Mouse (Mus musculus) stomach, postnatal 0 days (tissue): ENCODE results near the gene Ctsa. TPM values are rescaled to one million over a fixed set of nuclear protein-coding genes. Genes with fewer than 3 reads are reported as not detected.
"Not testable (repeated sequence)": the region's sequence is repeated elsewhere in the genome, so short reads cannot be mapped to it uniquely, and the experiment has no call there.

Experiments
- ATAC-seq: fragments of 200-750 bp; cut with Nextera tagmentation; 2 replicates; pipeline ENCODE4 v1.8.0; 2017; ENCODE audit not compliant: low FRiP score, low TSS enrichment
- DNase-seq: peaks from one replicate; pipeline ENCODE4 v3.0.0-alpha.2; 2016; ENCODE audit warnings: low spot score
- H3K27ac ChIP-seq: fragments of 300-500 bp; sonication (generic); replicated peaks from 2 replicates; pipeline ENCODE4 v1.5.1; 2014; ENCODE audit warnings: mild to moderate bottlenecking, control low read depth
- H3K27me3 ChIP-seq: fragments of 300-500 bp; sonication (generic); 2 replicates; pipeline ENCODE4 v1.6.1; 2014; ENCODE audit warnings: low read length; ENCODE audit not compliant: control insufficient read depth, insufficient read depth
- H3K36me3 ChIP-seq: fragments of 300-500 bp; sonication (generic); 2 replicates; pipeline ENCODE4 v1.6.1; 2014; ENCODE audit warnings: low read length, mixed read lengths; ENCODE audit not compliant: control insufficient read depth, insufficient read depth
- H3K4me1 ChIP-seq: fragments of 300-500 bp; sonication (generic); replicated peaks from 2 replicates; pipeline ENCODE4 v1.6.1; 2014; ENCODE audit warnings: antibody characterized with exemption; ENCODE audit not compliant: control insufficient read depth, insufficient read depth
- H3K4me2 ChIP-seq: fragments of 300-500 bp; sonication (generic); replicated peaks from 2 replicates; pipeline ENCODE4 v1.6.1; 2014; ENCODE audit warnings: low read depth, mild to moderate bottlenecking, control low read depth, moderate library complexity
- H3K4me3 ChIP-seq: fragments of 300-500 bp; sonication (generic); 2 replicates; pipeline ENCODE4 v1.5.1; 2014; ENCODE audit warnings: low read depth, low read length, control low read depth
- H3K9ac ChIP-seq: fragments of 300-500 bp; sonication (generic); 2 replicates; pipeline ENCODE4 v1.6.1; 2014; ENCODE audit warnings: mild to moderate bottlenecking, low read length, control low read depth, mixed read lengths
- H3K9me3 ChIP-seq: fragments of 300-500 bp; sonication (generic); 2 replicates; pipeline ENCODE4 v1.6.1; 2016; ENCODE audit warnings: low read length; ENCODE audit not compliant: control insufficient read depth
- CTCF ChIP-seq: IDR thresholded peaks from 2 replicates; pipeline ENCODE4 v1.5.1; 2016; ENCODE audit warnings: antibody characterized with exemption, low read depth, mild to moderate bottlenecking, moderate library complexity
- EP300 ChIP-seq: optimal IDR thresholded peaks from 2 replicates; pipeline ENCODE3; 2016; ENCODE audit warnings: antibody characterized with exemption
- WGBS: fragments of 180-500 bp; shearing (Covaris S2); extraction: QIAGEN DNeasy Blood & Tissue Kit; methylation state at CpG from one replicate; pipeline ENCODE4 v1.1.7; 2014; 5-methylcytosine and 5-hydroxymethylcytosine counted together
- polyA plus RNA-seq: library from polyadenylated mRNA; unstranded; fragments of >200 nt; fragmentation: Nextera tagmentation; extraction: Ambion mirVana; gene quantifications from 2 replicates; pipeline ENCODE4 v1.2.1, GENCODE M21; 2015

Ctsa gene
- polyA plus RNA-seq, 1 experiment from 2014 or later: 107 TPM

DNA sequence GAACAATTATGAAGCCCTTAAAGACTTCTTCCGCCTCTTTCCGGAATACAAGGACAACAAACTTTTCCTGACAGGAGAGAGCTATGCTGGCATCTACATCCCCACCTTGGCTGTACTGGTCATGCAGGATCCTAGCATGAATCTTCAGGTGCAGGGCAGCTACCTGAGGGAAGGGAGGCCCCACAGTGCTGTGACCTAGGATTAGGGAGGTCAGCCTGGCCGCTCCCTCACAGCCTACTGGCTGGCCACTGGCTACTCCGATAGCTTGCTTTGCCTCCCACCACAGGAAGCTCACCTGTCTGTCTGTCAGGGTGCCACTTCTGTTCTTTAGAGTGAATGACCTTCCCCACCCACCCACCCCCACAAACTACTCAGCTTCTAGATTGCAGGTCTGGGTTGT, 2.5 kb downstream of the Ctsa start:
- 94% methylated on average over 4 of the region's 4 CpGs for WGBS
- ATAC-seq: no peak
- peaks cover 2% of the 10 kb centered on the region; the same call in 1 of the 2 replicates for H3K4me1 ChIP-seq
- H3K27ac ChIP-seq: no peak overlapping the region
- TF ChIP-seq CTCF: no peak
- no peak for TF ChIP-seq EP300
- no peak overlapping the region for H3K9ac ChIP-seq
- no peaks in the 10 kb centered on the region for H3K27me3 ChIP-seq
- H3K9me3 ChIP-seq: no peaks in the 10 kb centered on the region
- no peak for DNase-seq
- H3K4me3 ChIP-seq: no peak overlapping the region
- H3K36me3 ChIP-seq: peaks cover 9% of the 10 kb centered on the region
- no peak overlapping the region for H3K4me2 ChIP-seq

DNA sequence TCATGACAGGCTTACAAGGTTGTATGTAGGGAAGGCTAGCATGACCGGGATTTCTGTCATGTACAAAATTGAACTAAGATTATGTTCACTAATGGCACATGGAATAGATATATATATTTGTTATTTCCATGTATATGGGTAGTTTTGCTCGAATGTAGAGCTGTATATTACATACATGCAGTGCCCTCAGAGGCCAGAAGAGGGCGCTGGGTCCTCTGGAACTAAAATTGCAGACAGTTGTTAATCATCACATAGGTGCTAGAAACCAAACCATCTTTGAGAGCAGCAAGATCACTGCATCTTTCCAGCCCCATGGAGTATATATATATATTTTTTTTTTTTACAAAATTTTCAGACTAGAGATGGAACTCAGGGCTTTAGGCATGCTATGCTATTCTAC, 13.1 kb downstream of the Ctsa start:
- Histone ChIP-seq H3K27me3 (no peaks in the 10 kb centered on the region), H3K4me2 (no peak overlapping the region), H3K9ac (no peak overlapping the region), H3K9me3 (no peaks in the 10 kb centered on the region), H3K36me3 (no peaks in the 10 kb centered on the region; the same call in 1 of the 2 replicates), H3K27ac (no peak overlapping the region), H3K4me1 (no peaks in the 10 kb centered on the region), H3K4me3 (no peak overlapping the region)
- TF ChIP-seq EP300 (no peak), CTCF (peak; percentile 61)
- 53% methylated on average over 3 of the region's 3 CpGs for WGBS
- DNase-seq (no peak), ATAC-seq (no peak)

DNA sequence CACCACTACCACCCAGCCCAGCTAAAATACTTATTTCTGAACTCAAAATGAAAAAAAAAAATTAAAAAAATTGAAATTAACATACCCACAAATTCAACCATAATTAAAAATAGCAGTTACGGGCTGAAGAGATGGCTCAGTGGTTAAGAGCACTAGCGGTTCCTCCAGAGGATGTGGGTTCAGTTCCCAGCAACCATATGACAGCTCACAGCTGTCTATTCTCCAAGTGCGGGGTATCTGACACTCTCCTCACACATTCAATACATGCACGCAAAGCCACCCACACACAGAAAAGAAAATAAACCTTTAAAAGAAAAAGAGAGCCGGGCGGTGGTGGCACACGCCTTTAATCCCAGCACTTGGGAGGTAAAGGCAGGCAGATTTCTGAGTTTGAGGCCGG, 17.4 kb downstream of the Ctsa start:
- no peak for ATAC-seq
- H3K27ac ChIP-seq: no peak overlapping the region
- no peaks in the 10 kb centered on the region; the same call in 1 of the 2 replicates for H3K36me3 ChIP-seq
- H3K4me2 ChIP-seq: no peak overlapping the region
- no peaks in the 10 kb centered on the region for H3K9me3 ChIP-seq
- 71% methylated on average over 8 of the region's 8 CpGs for WGBS
- TF ChIP-seq CTCF: no peak
- no peak for TF ChIP-seq EP300
- H3K4me1 ChIP-seq: no peaks in the 10 kb centered on the region
- no peak overlapping the region for H3K9ac ChIP-seq
- no peaks in the 10 kb centered on the region for H3K27me3 ChIP-seq
- no peak overlapping the region for H3K4me3 ChIP-seq
- DNase-seq: no peak

DNA sequence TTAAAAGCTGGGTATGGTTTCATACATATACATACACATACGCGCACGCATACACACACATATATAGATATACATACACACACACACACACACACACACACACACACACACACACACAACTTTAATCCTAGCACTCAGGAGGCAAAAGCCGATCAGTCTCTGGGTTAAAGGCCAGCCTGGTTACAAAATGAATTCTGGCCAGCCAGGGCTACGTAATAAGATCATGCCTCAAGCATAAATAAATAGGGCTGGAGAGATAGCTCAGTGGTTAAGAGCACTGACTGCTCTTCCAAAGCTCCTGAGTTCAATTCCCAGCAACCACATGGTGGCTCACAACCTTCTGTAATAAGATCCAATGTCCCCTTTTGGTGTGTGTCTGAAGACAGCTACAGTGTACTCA, 22.9 kb downstream of the Ctsa start:
- WGBS: 78% methylated on average over 5 of the region's 5 CpGs
- not testable (repeated sequence) for H3K36me3 ChIP-seq, H3K9me3 ChIP-seq, H3K9ac ChIP-seq, DNase-seq, H3K4me2 ChIP-seq, H3K27ac ChIP-seq, ATAC-seq, H3K27me3 ChIP-seq, H3K4me1 ChIP-seq, H3K4me3 ChIP-seq

DNA sequence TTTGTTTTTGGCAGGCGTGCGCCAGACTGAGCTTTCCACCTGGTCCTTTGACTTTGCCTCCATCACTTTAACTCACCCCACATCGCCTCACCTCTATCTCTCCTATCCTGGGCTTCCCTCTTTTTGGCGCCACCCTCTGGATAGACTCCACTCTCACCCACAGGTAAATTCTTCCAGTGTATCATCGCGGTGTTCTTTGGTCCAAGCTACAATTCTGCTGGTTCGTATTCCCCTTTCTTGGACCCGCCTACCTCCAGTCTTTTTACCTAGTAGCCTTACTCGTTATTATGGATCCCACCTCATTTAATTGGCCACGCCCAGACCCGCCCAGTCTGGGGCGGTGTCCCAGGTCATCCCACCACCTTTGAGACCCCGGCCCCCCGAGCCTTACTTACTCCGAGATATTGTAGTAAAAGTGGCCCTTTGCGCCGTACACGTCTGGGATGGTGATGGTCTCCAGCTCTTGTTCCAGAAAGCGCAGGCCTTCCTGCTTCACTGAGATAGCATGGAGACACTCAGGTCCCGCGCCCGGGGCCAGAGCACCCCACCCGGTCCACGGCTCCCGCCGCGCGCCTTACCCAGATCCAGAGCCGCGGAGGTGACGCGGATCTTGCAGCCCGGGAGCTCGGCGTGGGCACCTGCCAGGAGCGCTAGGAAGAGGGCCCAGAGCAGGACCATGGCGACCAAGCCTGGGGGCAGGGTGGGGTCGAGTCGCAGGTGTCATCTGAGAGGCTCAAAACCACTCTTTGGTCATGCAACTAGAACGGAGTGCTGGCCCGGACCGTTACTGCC, 23.8 kb downstream of the Ctsa start:
- H3K27me3 ChIP-seq: no peaks in the 10 kb centered on the region
- peaks cover 5% of the 10 kb centered on the region; the same call in 1 of the 2 replicates for H3K4me1 ChIP-seq
- WGBS: 3% methylated on average over 42 of the region's 42 CpGs
- H3K4me3 ChIP-seq: peak overlapping the region; percentile 54
- H3K36me3 ChIP-seq: no peaks in the 10 kb centered on the region
- H3K27ac ChIP-seq: peak overlapping the region; percentile 30; the same call in 1 of the 2 replicates
- no peaks in the 10 kb centered on the region for H3K9me3 ChIP-seq
- TF ChIP-seq EP300 (no peak), CTCF (peak; percentile 41)
- no peak for DNase-seq
- ATAC-seq: peak; percentile 18; the same call in 1 of the 2 replicates
- peak overlapping the region; percentile 82 for H3K4me2 ChIP-seq
- peak overlapping the region; percentile 62 for H3K9ac ChIP-seq

DNA sequence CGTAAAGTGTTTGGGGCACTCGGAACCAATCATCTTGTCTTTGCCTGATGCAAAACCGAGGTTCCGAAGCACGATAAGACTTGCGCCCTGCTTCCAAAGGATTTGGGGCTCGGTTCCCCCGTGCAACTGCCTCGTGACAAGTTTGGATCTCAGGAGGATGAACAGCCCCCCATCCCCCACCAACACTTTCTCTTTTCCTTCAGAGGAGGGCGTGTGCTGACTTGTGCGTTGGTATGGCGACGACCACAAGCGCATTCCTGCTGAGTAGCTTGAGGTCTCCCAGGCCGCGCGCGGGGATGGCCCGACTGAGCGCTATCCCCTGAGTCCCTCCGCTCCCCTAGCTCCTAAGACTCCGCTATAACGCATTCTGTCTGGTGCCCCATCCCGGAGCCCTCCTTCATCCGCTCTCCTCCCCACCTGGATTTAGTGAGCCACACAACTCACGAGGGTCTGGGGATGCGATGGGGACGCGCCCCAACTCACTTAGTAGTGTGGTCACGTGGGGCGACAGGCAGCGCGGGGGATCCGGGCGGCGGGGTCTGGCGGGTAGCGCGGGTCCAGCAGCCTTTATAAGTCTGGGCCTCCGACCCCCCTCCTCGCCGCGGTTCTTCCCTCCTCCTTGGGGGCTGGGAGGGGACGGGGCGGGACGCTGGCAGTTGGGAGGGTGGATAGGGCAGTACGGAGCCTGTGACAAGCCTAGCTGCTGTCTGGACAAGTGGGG, 24.6 kb downstream of the Ctsa start, which contains the start of gene Pltp:
Gene Pltp (minus strand): TSS at position 611 of the 721 bp plus-strand sequence.
- peak; percentile 55; the same call in 1 of the 2 replicates for ATAC-seq

More for the DNA sequence above, 24.6 kb downstream of the Ctsa start, which contains the start of gene Pltp:
- no peaks in the 10 kb centered on the region for H3K27me3 ChIP-seq
- H3K27ac ChIP-seq: peak within 1 kb of the TSS; percentile 78
- H3K36me3 ChIP-seq: no peaks in the 10 kb centered on the region
- peak; percentile 48 for DNase-seq
- peak within 1 kb of the TSS; percentile 54 for H3K4me3 ChIP-seq
- peak within 1 kb of the TSS; percentile 82 for H3K4me2 ChIP-seq
- no peaks in the 10 kb centered on the region for H3K9me3 ChIP-seq
- peak within 1 kb of the TSS; percentile 62 for H3K9ac ChIP-seq
- under 1% methylated on average over 41 of the region's 47 CpGs for WGBS
- peaks cover 8% of the 10 kb centered on the region; the same call in 1 of the 2 replicates for H3K4me1 ChIP-seq
- TF ChIP-seq CTCF (no peak), EP300 (no peak)
